In the genomic region with DNA sequence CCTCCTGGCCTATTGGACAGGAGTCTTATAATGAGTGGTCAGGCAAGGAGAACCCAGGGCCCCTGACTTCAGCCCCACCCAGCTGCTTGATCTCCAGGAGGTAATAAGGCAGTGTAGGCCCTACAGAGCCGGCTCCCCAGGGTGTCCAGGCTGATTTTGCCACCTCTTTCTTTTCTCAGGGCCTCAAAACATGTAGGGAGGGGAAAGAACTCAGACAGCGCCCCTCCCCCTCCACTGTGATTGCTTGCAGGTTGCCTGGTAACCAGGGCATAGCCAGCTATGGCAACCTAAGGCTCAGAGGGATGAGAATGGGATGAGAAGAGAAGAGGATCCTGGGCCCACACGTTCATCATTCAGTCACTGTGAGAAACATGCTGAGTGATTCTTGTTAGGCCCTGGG, we compare ENCODE assay signal across 13 mouse cellular contexts. TPM values are rescaled to one million over a fixed set of nuclear protein-coding genes. Genes with fewer than 3 reads are reported as not detected.
DNase-seq lines count a peak whose midpoint lies in the region; ATAC-seq and TF ChIP-seq lines count a peak whose summit lies in the region.
"Had no signal": no experiment of that assay in that cellular context is flagged by ENCODE, and none has a peak within 500 bp of the region (broad histone marks: within the 10 kb centered on the region; RNA-seq: fewer than 3 reads in every experiment).

No protein-coding gene starts in this region.

- H3K79me2 ChIP-seq in heart, adult 2 months (replicated peaks; ENCODE audit: control insufficient read depth, insufficient read depth, low read length): no peaks in the 10 kb centered on the region

- H3K27me3 ChIP-seq in testis, adult 2 months (ENCODE audit: control insufficient read depth, insufficient read depth, low read length): no peaks in the 10 kb centered on the region
- H3K27me3 ChIP-seq in forebrain, embryonic 15.5 days: no peaks in the 10 kb centered on the region; the same call in 1 of the 2 replicates
- peaks cover 9% of the 10 kb centered on the region for H3K27me3 ChIP-seq in midbrain, embryonic 13.5 days
- H3K27me3 ChIP-seq in heart, adult 2 months (ENCODE audit: control insufficient read depth, insufficient read depth, low read length): no peaks in the 10 kb centered on the region; the same call in 1 of the 2 replicates

- ATAC-seq in forebrain, embryonic 15.5 days (replicated peaks): no peak
- peak; percentile 56 for ATAC-seq in midbrain, embryonic 13.5 days

- TF ChIP-seq CTCF in testis, adult 2 months (IDR thresholded peaks at IDR 0.05; ENCODE audit: control insufficient read depth, insufficient read depth, insufficient replicate concordance, low read depth, low read length): no peak
- TF ChIP-seq CTCF in heart, adult 2 months (IDR thresholded peaks at IDR 0.05): no peak

- TF ChIP-seq EP300 in heart, adult 2 months (IDR thresholded peaks at IDR 0.05; ENCODE audit: insufficient read depth, low read depth, low read length): no peak

- H3K4me2 ChIP-seq in forebrain, embryonic 15.5 days (replicated peaks): no peak overlapping the region
- no peak overlapping the region for H3K4me2 ChIP-seq in midbrain, embryonic 13.5 days (replicated peaks)
- H3K4me2 ChIP-seq: liver, embryonic 13.5 days had no signal

- H3K4me3 ChIP-seq in testis, adult 2 months (ENCODE audit: control insufficient read depth, low read depth, low read length): peak overlapping the region; percentile 76
- no peak overlapping the region for H3K4me3 ChIP-seq in forebrain, embryonic 15.5 days
- H3K4me3 ChIP-seq in midbrain, embryonic 13.5 days (replicated peaks): no peak overlapping the region
- H3K4me3 ChIP-seq in heart, adult 2 months: no peak overlapping the region
- H3K4me3 ChIP-seq: liver, embryonic 13.5 days had no signal

- H3K36me3 ChIP-seq in testis, adult 2 months (ENCODE audit: control insufficient read depth, insufficient read depth, low read length): no peaks in the 10 kb centered on the region
- no peaks in the 10 kb centered on the region for H3K36me3 ChIP-seq in forebrain, embryonic 15.5 days
- H3K36me3 ChIP-seq in midbrain, embryonic 13.5 days: no peaks in the 10 kb centered on the region
- no peaks in the 10 kb centered on the region for H3K36me3 ChIP-seq in heart, adult 2 months (ENCODE audit: control insufficient read depth, insufficient read depth, low read length)
- H3K36me3 ChIP-seq: G1E; liver, embryonic 13.5 days had no signal

- 10% methylated on average over 3 of the region's 3 CpGs for WGBS in forebrain, embryonic 15.5 days
- WGBS in midbrain, embryonic 13.5 days: 10% methylated on average over 3 of the region's 3 CpGs
- whole genome bisulfite sequencing in heart, adult 2 months: 51% methylated on average over 3 of the region's 3 CpGs

- no peak overlapping the region; the same call in 1 of the 2 replicates for H3K9ac ChIP-seq in forebrain, embryonic 15.5 days (replicated peaks)
- H3K9ac ChIP-seq in midbrain, embryonic 13.5 days (replicated peaks): 0 out of 2 replicates have a peak overlapping the region, but pooled peaks have one; percentile 0
- H3K9ac ChIP-seq in heart, adult 2 months (ENCODE audit: low read depth, low read length): no peak overlapping the region
- H3K9ac ChIP-seq: liver, embryonic 13.5 days had no signal

- intact Hi-C loops in heart, adult 2 months (cut with DNase I): loop anchor here (5.0 to 10.0 kb wide), 2 partner anchors 69 to 537 kb away; partner anchors contain the start of genes Naga, Pheta2 and Smdt1

- H3K9me3 ChIP-seq in forebrain, embryonic 15.5 days: no peaks in the 10 kb centered on the region
- no peaks in the 10 kb centered on the region for H3K9me3 ChIP-seq in midbrain, embryonic 13.5 days
- H3K9me3 ChIP-seq: G1E; liver, embryonic 13.5 days had no signal

- TF ChIP-seq POLR2A in testis, adult 2 months (IDR thresholded peaks at IDR 0.05; ENCODE audit: control insufficient read depth, low read depth, low read length): peak; percentile 47; the same call in 1 of the 2 replicates
- no peak for TF ChIP-seq POLR2A in heart, adult 2 months (IDR thresholded peaks at IDR 0.05; ENCODE audit: insufficient read depth, low read depth, low read length)

- H3K27ac ChIP-seq in testis, adult 2 months (ENCODE audit: control insufficient read depth, insufficient read depth, low read depth, low read length): no peak overlapping the region; the same call in 1 of the 2 replicates
- H3K27ac ChIP-seq in forebrain, embryonic 15.5 days (replicated peaks): peak overlapping the region; percentile 20
- peak overlapping the region; percentile 58 for H3K27ac ChIP-seq in midbrain, embryonic 13.5 days
- no peak overlapping the region for H3K27ac ChIP-seq in heart, adult 2 months
- H3K27ac ChIP-seq: liver, embryonic 13.5 days had no signal

- peaks cover 3% of the 10 kb centered on the region for H3K4me1 ChIP-seq in testis, adult 2 months (ENCODE audit: control insufficient read depth, insufficient read depth, low read length)
- peaks cover 26% of the 10 kb centered on the region for H3K4me1 ChIP-seq in forebrain, embryonic 15.5 days
- H3K4me1 ChIP-seq in midbrain, embryonic 13.5 days (replicated peaks): peaks cover 42% of the 10 kb centered on the region
- no peaks in the 10 kb centered on the region for H3K4me1 ChIP-seq in heart, adult 2 months (ENCODE audit: control insufficient read depth, insufficient read depth, low read length)

- DNase-seq in testis, postnatal 14 days (ENCODE audit: low spot score): no peak
- DNase-seq in B cell, adult 2 months: no peak
- DNase-seq in heart, adult 2 months: no peak
- DNase-seq in thymus, adult 18-20 months: no peak
- DNase-seq: adrenal gland, postnatal 36 days; kidney, postnatal 4 days; liver, embryonic 13.5 days had no signal

RNA-seq across cellular contexts. Expression of gene Sept3, which starts 6.5 kb away (rescaled TPM):
- 12.1 and 14.0 TPM in 2 replicates for polyA plus RNA-seq in testis, adult 2 months (2012; rRNA removed)
- 450 and 460 TPM in 2 replicates for polyA plus RNA-seq in forebrain, embryonic 15.5 days (2015; fragmentation: Nextera tagmentation; extraction: Ambion mirVana)
- 341 and 349 TPM in 2 replicates for polyA plus RNA-seq in midbrain, embryonic 13.5 days (2015; fragmentation: Nextera tagmentation; extraction: Ambion mirVana)
- total RNA-seq in heart, adult 2 months (2021): under 1 TPM; 0.39 to 0.44 TPM
- 0.43 and 0.85 TPM in 2 replicates for polyA plus RNA-seq in heart, adult 2 months (2012; rRNA removed)
- polyA plus RNA-seq: G1E had no signal

RNA-seq across cellular contexts. Expression of gene 1500009C09Rik, which starts 16.0 kb away (rescaled TPM):
- polyA plus RNA-seq in testis, adult 2 months (2012; rRNA removed): 7.8 and 9.4 TPM in 2 replicates
- 13.5 and 14.7 TPM in 2 replicates for polyA plus RNA-seq in forebrain, embryonic 15.5 days (2015; fragmentation: Nextera tagmentation; extraction: Ambion mirVana)
- polyA plus RNA-seq in midbrain, embryonic 13.5 days (2015; fragmentation: Nextera tagmentation; extraction: Ambion mirVana): 9.6 and 9.7 TPM in 2 replicates
- not detected for total RNA-seq in heart, adult 2 months (2021)
- polyA plus RNA-seq in heart, adult 2 months (2012; rRNA removed): 0.08 TPM in 1 of 2 replicates, not detected in the other
- total RNA-seq: G1E had no signal
- polyA plus RNA-seq: G1E; heart, embryonic 14.5 days; liver, embryonic 13.5 days had no signal

RNA-seq across cellular contexts. Expression of gene Cenpm, which starts 23.6 kb away (rescaled TPM):
- 14.6 and 21.3 TPM in 2 replicates for polyA plus RNA-seq in testis, adult 2 months (2012; rRNA removed)
- 38.9 and 45.6 TPM in 2 replicates for polyA plus RNA-seq in forebrain, embryonic 15.5 days (2015; fragmentation: Nextera tagmentation; extraction: Ambion mirVana)
- 28.6 and 30.4 TPM in 2 replicates for polyA plus RNA-seq in midbrain, embryonic 13.5 days (2015; fragmentation: Nextera tagmentation; extraction: Ambion mirVana)
- under 1 TPM; 0.39 to 0.42 TPM for total RNA-seq in heart, adult 2 months (2021)
- 0.76 and 1.7 TPM in 2 replicates for polyA plus RNA-seq in heart, adult 2 months (2012; rRNA removed)

RNA-seq across cellular contexts. Expression of gene Wbp2nl, which starts 30.6 kb away (rescaled TPM):
- 149 and 170 TPM in 2 replicates for polyA plus RNA-seq in testis, adult 2 months (2012; rRNA removed)
- polyA plus RNA-seq in forebrain, embryonic 15.5 days (2015; fragmentation: Nextera tagmentation; extraction: Ambion mirVana): 0.15 TPM in 1 of 2 replicates, not detected in the other
- polyA plus RNA-seq in midbrain, embryonic 13.5 days (2015; fragmentation: Nextera tagmentation; extraction: Ambion mirVana): not detected in 2 replicates
- total RNA-seq in heart, adult 2 months (2021): not detected
- not detected in 2 replicates for polyA plus RNA-seq in heart, adult 2 months (2012; rRNA removed)
- total RNA-seq: adrenal gland, postnatal 36 days had no signal
- polyA plus RNA-seq: G1E; heart, embryonic 14.5 days; urinary bladder, adult 2 months had no signal

RNA-seq across cellular contexts. Expression of gene Tnfrsf13c, which starts 44.0 kb away (rescaled TPM):
- polyA plus RNA-seq in testis, adult 2 months (2012; rRNA removed): 7.2 and 8.0 TPM in 2 replicates
- polyA plus RNA-seq in forebrain, embryonic 15.5 days (2015; fragmentation: Nextera tagmentation; extraction: Ambion mirVana): 0.11 and 0.37 TPM in 2 replicates
- polyA plus RNA-seq in midbrain, embryonic 13.5 days (2015; fragmentation: Nextera tagmentation; extraction: Ambion mirVana): not detected in 2 replicates
- total RNA-seq in heart, adult 2 months (2021): under 1 TPM; 0.16 to 0.18 TPM
- 0.44 and 0.86 TPM in 2 replicates for polyA plus RNA-seq in heart, adult 2 months (2012; rRNA removed)

Comparison
In these comparisons a context has a peak if more than half of its experiments do, and no peak if none do; other contexts are left out.
1. H3K27ac ChIP-seq: peak in forebrain, embryonic 15.5 days (single experiment) and midbrain, embryonic 13.5 days (single experiment); none in testis, adult 2 months (single experiment) and heart, adult 2 months (single experiment).
2. RNA of gene Sept3, which starts 6.5 kb away (polyA plus RNA-seq): 450 to 460 TPM in forebrain, embryonic 15.5 days and 341 to 349 TPM in midbrain, embryonic 13.5 days; 12.1 to 14.0 TPM in testis, adult 2 months and 0.43 to 0.85 TPM in heart, adult 2 months; every median in the first group is over 10 times any median in the second.